Comparison of ENCODE assay signal across 21 mouse cellular contexts in the genomic region with DNA sequence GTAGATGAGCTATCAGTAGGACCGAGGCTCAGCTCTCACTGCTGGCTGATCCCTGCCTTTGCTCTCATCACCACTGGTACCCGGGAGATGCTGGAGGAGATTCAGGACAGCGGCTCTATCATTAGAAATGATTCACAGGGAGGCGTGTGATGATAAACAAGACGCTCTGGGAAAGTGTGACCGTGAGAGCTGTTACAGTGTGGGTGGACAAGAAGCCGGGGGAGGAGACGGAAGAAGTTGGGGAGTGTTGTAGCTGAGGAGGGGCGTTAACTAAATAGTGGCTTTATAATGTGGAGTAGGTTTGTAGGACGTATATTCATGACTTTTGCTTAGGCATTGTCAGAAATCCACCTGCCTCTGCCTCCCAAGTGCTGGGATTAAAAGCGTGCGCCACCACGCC.
"Had no signal": no experiment of that assay in that cellular context is flagged by ENCODE, and none has a peak within 500 bp of the region (broad histone marks: within the 10 kb centered on the region; RNA-seq: fewer than 3 reads in every experiment).

No protein-coding gene starts in this region.

- H3K4me2 ChIP-seq: limb, embryonic 12.5 days; limb, embryonic 15.5 days; liver, embryonic 11.5 days; lung, embryonic 14.5 days; midbrain, embryonic 12.5 days; midbrain, embryonic 15.5 days; neural tube, embryonic 13.5 days; stomach, embryonic 15.5 days had no signal

- H3K4me1 ChIP-seq: limb, embryonic 12.5 days; limb, embryonic 15.5 days; midbrain, embryonic 12.5 days; midbrain, embryonic 15.5 days; neural tube, embryonic 13.5 days; stomach, embryonic 15.5 days had no signal

- ATAC-seq: lung, postnatal 0 days; midbrain, embryonic 15.5 days had no signal

- H3K36me3 ChIP-seq: midbrain, embryonic 15.5 days; neural tube, embryonic 13.5 days; stomach, embryonic 15.5 days had no signal

- H3K4me3 ChIP-seq: layer of hippocampus, adult 2 months; left cerebral cortex, adult 2 months; limb, embryonic 12.5 days; limb, embryonic 15.5 days; midbrain, embryonic 12.5 days; midbrain, embryonic 15.5 days; neural tube, embryonic 13.5 days; stomach, embryonic 15.5 days had no signal

- H3K9me3 ChIP-seq: limb, embryonic 12.5 days; limb, embryonic 15.5 days; midbrain, embryonic 12.5 days; midbrain, embryonic 15.5 days; neural tube, embryonic 13.5 days; stomach, embryonic 15.5 days had no signal

- H3K27ac ChIP-seq: kidney, postnatal 0 days; layer of hippocampus, adult 2 months; left cerebral cortex, adult 2 months; limb, embryonic 12.5 days; limb, embryonic 15.5 days; liver, embryonic 14.5 days; macrophage; midbrain, embryonic 12.5 days; midbrain, embryonic 15.5 days; neural tube, embryonic 13.5 days; stomach, embryonic 15.5 days had no signal

- H3K9ac ChIP-seq: limb, embryonic 12.5 days; limb, embryonic 15.5 days; liver, embryonic 14.5 days; liver, postnatal 0 days; lung, embryonic 14.5 days; midbrain, embryonic 12.5 days; midbrain, embryonic 15.5 days; neural tube, embryonic 13.5 days; stomach, embryonic 15.5 days had no signal

- H3K27me3 ChIP-seq: limb, embryonic 12.5 days; limb, embryonic 15.5 days; midbrain, embryonic 12.5 days; midbrain, embryonic 15.5 days; neural tube, embryonic 13.5 days; stomach, embryonic 15.5 days had no signal

- DNase-seq: kidney, adult 18-20 months; kidney, adult 9 months; kidney, postnatal 25 days; layer of hippocampus, postnatal 36 days; left cerebral cortex, postnatal 4 days; liver, postnatal 0 days; lung, embryonic 14.5 days; thymus, postnatal 25 days had no signal
